Mouse (Mus musculus) gastrocnemius, postnatal 4 days (tissue): ENCODE data around the gene Thnsl2. TPM values are rescaled to one million over a fixed set of nuclear protein-coding genes. Genes with fewer than 3 reads are reported as not detected.

Source experiments
- DNase-seq, 2 experiments: peaks; one replicate each; pipeline ENCODE4 v3.0.0; 2021 to 2022; ENCODE audit warnings: low spot score in 2 of 2, mixed read lengths in 2 of 2
- long read RNA-seq, 2 experiments: library from polyadenylated mRNA; stranded (forward); transcript quantifications; one replicate each; pipeline ENCODE4 v2.0.0; 2021
- total RNA-seq, 2 experiments: library from RNA; stranded (reverse); gene quantifications; 2 replicates each; pipeline ENCODE4 v1.2.3; 2021

The Thnsl2 gene
- total RNA-seq, result 1 to 10 TPM; 7.1 to 7.9 TPM
- long read RNA-seq, experiment 1, partial matches to known transcripts, result 5 of 11 reads
- long read RNA-seq, experiment 1, other reads (novel, unspliced or antisense), result 2 of 11 reads
- long read RNA-seq, experiment 2, partial matches to known transcripts, result 1 of 8 reads
- long read RNA-seq, experiment 2, other reads (novel, unspliced or antisense), result 3 of 8 reads

- DNase-seq, result peak; percentile 58 to 75
Measured at GRCm38 (mm10) chr6:71143894-71144455, at the start of gene Thnsl2. Gene Thnsl2 (minus strand): TSS chr6:71144439.

DNA sequence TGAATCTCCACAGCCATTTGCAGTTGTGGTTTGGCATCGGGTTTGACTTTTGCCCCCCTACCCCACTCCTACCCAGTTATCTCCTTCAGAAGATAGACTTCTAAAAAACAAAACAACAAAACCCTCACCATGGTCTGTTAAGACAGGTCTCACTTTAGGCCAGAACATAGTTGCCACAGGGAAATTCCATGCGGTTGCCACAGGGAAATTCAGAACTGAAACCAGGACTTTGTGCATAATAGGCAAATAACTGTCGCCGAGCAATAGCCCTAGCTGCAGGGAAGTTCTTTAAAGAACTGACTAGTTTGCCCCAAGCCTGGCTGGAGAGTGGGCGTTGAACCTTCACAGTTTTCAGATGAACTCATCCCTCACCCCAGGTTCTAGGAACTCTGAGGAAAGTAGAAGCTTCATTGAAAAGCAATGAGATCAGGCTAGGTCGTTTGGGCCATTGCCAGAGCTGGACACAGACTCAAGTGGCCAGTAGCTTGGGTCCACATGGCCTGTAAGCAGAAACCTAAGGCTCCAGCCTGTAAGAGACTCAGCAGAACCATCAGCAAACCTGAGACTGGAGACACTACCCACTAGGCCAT is 49.0 kb upstream of the Thnsl2 start:
- DNase-seq, result no peak

GRCm38 (mm10) chr6:71190501-71190900 is 46.3 kb upstream of the Thnsl2 start:
- DNase-seq, result no peak

GRCm38 (mm10) chr6:71189578-71189977 is 45.3 kb upstream of the Thnsl2 start:
- no peak for DNase-seq

- no peak for DNase-seq
Measured at GRCm38 (mm10) chr6:71184941-71185604, 40.8 kb upstream of the Thnsl2 start.

DNA sequence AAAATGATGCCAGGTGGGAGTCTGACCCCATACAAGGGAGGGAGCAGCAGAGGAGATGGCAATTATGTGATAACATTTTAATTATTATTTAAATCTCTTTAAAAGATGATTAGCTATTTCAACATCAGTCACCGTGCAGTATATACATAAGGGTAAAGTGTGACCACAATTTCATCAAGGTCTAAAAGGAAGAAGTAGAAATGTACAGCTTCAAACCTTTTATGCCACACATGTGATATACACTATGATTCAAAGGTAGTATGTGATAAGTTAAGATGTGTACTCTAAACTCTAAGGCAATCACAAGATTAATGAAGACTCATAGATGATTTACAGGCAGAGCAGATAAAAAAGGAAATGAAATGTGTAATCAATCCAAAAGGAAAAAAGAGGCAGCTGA is 36.4 kb upstream of the Thnsl2 start:
- DNase-seq, result no peak

GRCm38 (mm10) chr6:71172812-71173580 is 28.8 kb upstream of the Thnsl2 start:
- no peak for DNase-seq

DNA sequence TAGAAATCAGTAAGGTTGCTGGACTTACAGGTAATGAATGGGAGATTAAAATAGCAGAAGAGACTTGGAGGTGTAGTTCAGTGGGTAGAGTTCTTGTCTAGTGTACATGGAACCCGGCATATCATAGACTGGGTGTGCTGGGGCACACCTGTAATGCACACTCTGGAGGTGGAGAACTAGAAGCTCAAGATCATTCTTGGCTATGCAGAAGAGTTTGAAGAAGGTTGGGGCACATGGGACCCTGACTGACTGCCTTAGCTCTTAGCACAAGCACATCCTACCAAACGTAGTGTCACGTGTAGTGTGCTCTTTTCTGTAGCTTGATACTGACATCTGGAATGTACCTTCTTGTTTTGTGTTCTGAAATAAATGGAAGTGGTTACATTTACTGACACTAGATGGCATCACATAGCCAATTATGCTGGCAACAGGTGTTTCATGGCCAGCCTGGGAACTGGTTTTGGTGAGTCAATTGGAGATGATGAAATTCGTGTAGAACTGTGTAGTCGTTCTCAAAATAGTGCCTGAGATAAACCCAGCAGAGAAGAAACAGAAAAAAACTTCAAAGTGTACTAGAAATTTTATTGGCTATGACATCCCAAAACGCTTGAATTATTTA is 22.4 kb upstream of the Thnsl2 start:
- no peak for DNase-seq

- DNase-seq, result no peak
Measured at GRCm38 (mm10) chr6:71164394-71164793, 20.2 kb upstream of the Thnsl2 start.

GRCm38 (mm10) chr6:71162269-71162668 is 18.0 kb upstream of the Thnsl2 start:
- no peak for DNase-seq

GRCm38 (mm10) chr6:71161290-71161689 is 17.1 kb upstream of the Thnsl2 start:
- no peak for DNase-seq

- no peak for DNase-seq
Measured at GRCm38 (mm10) chr6:71156674-71157326, 12.6 kb upstream of the Thnsl2 start.

DNA sequence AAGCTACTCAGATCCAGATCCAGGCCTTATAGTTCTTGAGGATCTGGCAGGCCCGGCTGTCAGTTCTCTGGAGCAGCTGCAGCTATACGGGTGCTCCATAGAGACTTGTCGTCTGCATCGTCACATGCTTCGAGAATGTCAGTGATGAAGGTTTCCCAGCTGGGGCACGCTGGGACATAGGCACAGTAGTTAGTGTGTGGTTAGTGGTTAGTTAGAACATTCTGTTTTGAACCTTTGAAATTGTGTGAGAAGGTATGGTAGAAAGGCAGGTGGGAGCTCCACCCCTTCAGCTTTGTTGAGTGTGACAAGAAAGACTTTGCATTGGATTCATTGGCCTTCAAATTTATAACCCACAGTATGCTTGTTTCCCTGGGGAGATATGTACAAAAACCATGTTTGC is 10.6 kb upstream of the Thnsl2 start:
- DNase-seq, result no peak

DNA sequence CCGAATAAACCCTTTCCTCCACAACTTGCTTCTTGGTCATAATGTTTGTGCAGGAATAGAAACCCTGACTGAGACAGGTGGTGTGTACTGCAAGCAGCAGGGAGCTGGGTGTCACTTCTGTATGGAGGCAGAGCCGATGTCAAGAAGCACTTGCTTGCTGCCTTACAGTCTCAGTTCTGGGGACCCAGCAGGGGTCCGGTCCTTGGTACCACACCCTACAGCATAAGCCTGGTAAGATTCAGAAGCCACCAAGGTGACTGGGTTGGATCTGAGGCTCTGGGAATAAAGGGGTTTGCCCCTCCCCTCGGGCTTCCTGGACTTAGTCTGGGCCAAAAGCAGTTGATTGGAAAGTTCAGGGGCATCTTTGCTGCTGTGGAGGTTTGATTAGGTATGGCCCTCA is 9.2 kb upstream of the Thnsl2 start:
- DNase-seq, result no peak

- DNase-seq, result no peak
Measured at GRCm38 (mm10) chr6:71151098-71151497, 6.9 kb upstream of the Thnsl2 start.

- peak in 1 of 2 experiments; percentile 29 for DNase-seq
Measured at GRCm38 (mm10) chr6:71149534-71149933, 5.3 kb upstream of the Thnsl2 start.

GRCm38 (mm10) chr6:71148336-71148735 is 4.1 kb upstream of the Thnsl2 start:
- DNase-seq, result no peak

DNA sequence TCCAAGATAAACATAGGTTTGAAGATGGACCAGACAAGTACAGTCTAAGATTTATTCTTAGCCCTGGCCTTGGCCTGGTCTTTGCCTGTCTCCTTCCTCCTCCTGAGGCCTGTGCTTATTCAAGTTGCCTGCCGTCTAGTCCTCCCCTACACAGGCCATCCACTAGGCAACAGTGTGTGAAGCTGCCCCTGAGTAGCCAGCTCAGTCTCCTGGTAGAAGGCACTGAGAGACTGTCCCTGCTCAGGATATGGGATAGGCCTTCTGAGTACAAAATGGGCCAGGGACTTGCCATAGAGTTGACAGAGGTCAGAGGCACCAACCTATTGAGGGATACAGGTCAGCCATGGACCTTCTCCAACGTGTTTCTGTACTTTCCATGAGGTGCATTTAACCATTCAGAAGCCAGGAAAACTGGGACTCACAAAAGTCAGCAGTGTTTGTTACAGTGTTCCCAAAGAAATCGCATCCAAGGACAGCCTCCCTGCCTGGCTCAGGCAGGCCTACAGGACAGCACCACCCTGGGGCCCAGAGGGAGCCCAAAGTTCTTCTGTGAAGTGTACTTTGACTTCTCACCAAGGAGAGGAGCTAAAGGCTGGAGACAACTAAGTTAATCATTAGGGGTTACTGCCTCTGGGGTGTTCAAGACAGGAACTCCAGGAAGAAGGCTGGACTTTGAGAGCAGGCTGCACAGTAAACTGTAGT is 1.2 kb upstream of the Thnsl2 start:
- no peak for DNase-seq

DNA sequence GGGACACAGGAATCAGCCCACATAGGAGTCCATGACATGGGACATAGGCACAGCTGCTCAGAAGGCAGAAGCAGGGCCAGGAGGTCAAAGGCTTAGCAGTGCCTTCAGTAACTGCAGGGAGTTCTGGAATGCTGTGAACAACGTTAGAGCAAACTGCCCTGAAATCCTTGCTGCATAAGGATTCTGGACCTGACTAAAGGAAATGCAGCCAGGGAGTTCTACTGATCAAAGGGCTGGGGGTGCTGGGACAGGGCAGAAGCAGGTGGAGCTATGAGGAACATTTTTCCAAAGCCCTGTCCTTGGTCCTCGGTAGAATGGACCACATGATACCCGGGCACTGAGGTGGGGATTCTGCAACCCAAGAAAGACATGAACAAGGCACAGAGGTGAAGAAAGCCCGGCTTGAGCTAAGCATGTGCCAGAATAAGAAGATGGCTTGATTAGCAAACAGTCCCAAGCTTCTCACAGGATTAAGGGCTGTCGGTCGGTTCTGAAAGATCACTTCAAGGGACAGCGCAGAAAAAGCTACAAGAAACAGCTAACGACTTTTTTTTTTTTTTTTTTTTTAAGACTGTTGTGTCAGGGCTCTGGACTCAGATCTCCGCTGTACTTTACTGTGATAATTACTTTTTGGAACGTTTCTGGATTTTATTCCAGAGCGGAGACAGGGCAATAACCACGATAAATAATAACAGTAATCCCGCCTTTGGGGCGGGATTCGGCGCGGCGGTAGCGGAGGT is 915 bp downstream of the Thnsl2 start:
- no peak for DNase-seq
